Mouse (Mus musculus) heart, embryonic 13.5 days (tissue): ENCODE measurements around the gene Zkscan5. TPM values are rescaled to one million over a fixed set of nuclear protein-coding genes. Genes with fewer than 3 reads are reported as not detected.
"Not testable (repeated sequence)": the region's sequence is repeated elsewhere in the genome, so short reads cannot be mapped to it uniquely, and the experiment has no call there.

ENCODE experiments used
- ATAC-seq: fragments of 200-750 bp; cut with Nextera tagmentation; 2 replicates; pipeline ENCODE4 v1.8.0; 2017; ENCODE audit warnings: moderate TSS enrichment; ENCODE audit not compliant: insufficient number of reproducible peaks, low FRiP score, low TSS enrichment; ENCODE audit errors: extremely low read depth
- H3K27ac ChIP-seq: fragments of 300-500 bp; sonication (generic); replicated peaks from 2 replicates; pipeline ENCODE4 v1.5.1; 2015; ENCODE audit warnings: moderate library complexity, mild to moderate bottlenecking, inconsistent platforms
- H3K27me3 ChIP-seq: fragments of 300-500 bp; sonication (generic); replicated peaks from 2 replicates; pipeline ENCODE4 v1.6.1; 2015; ENCODE audit warnings: mild to moderate bottlenecking, inconsistent platforms
- H3K36me3 ChIP-seq: fragments of 300-500 bp; sonication (generic); 2 replicates; pipeline ENCODE4 v1.6.1; 2015; ENCODE audit warnings: mild to moderate bottlenecking, inconsistent platforms
- H3K4me1 ChIP-seq: fragments of 300-500 bp; sonication (generic); 2 replicates; pipeline ENCODE4 v1.6.1; 2015; ENCODE audit warnings: inconsistent platforms
- H3K4me2 ChIP-seq: fragments of 300-500 bp; sonication (generic); 2 replicates; pipeline ENCODE4 v1.6.1; 2015; ENCODE audit warnings: inconsistent platforms, mild to moderate bottlenecking, moderate library complexity
- H3K4me3 ChIP-seq: fragments of 300-500 bp; sonication (generic); 2 replicates; pipeline ENCODE4 v1.5.1; 2015; ENCODE audit warnings: moderate library complexity, mild to moderate bottlenecking, inconsistent platforms
- H3K9ac ChIP-seq: fragments of 300-500 bp; sonication (generic); 2 replicates; pipeline ENCODE4 v1.6.1; 2015; ENCODE audit warnings: inconsistent platforms, mild to moderate bottlenecking, moderate library complexity
- H3K9me3 ChIP-seq: fragments of 300-500 bp; sonication (generic); 2 replicates; pipeline ENCODE4 v1.6.1; 2016; ENCODE audit warnings: inconsistent platforms
- WGBS: fragments of 180-500 bp; shearing (Covaris S2); methylation state at CpG from one replicate; pipeline ENCODE4 v1.1.7; 2015; ENCODE audit warnings: mixed read lengths; 5-methylcytosine and 5-hydroxymethylcytosine counted together
- polyA plus RNA-seq: library from polyadenylated mRNA; unstranded; fragments of >200 nt; fragmentation: Nextera tagmentation; extraction: Ambion mirVana; gene quantifications from 2 replicates; pipeline ENCODE4 v1.2.1, GENCODE M21; 2015

Zkscan5 gene
- polyA plus RNA-seq, 1 experiment from 2014 or later, result 10.9 TPM

DNA sequence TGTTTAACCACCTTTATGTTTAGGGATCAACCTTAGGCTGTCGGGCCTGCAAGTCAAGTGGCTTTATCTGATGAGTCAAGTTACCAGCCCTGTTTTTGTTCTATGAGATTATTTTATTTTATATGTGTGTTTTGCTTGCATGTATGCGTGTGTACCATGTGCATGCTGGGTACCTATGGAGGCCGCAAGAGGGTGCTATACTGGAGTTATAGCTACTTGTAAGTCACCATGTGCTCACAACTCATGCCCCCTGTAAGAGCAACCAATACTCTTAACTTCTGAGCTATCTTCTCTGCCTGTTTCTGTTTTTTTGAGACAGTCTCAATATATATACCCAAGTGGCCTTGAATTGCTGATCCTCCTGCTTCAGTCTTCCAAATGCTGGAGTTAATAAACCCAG is 9.1 kb downstream of the Zkscan5 start:
- Histone ChIP-seq H3K9me3 (no peaks in the 10 kb centered on the region), H3K27ac (no peak overlapping the region), H3K27me3 (no peaks in the 10 kb centered on the region), H3K4me2 (no peak overlapping the region), H3K9ac (no peak overlapping the region), H3K4me1 (no peaks in the 10 kb centered on the region), H3K36me3 (peaks cover 92% of the 10 kb centered on the region), H3K4me3 (no peak overlapping the region)
- 81% methylated on average over 3 of the region's 3 CpGs for WGBS
- no peak for ATAC-seq

DNA sequence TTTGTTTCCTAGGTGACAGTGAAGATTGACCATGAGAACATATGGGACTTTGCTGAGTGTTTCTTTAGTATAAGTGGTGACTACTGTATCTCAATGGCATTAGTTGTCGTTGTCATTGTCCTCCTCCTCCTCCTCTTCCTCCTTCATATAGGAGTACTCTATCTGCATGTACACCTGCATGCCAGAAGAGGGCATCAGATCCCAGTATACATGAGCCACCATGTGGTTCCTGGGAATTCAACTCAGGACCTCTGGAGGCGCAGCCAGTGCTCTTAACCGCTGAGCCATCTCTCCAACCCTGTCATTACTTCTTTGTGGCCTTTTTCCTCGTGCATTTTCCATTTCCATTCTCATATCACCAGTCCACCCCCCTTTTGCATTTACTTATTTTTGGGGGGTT is 10.3 kb downstream of the Zkscan5 start:
- Histone ChIP-seq H3K27me3 (no peaks in the 10 kb centered on the region), H3K36me3 (peaks cover 93% of the 10 kb centered on the region), H3K9me3 (no peaks in the 10 kb centered on the region)

DNA sequence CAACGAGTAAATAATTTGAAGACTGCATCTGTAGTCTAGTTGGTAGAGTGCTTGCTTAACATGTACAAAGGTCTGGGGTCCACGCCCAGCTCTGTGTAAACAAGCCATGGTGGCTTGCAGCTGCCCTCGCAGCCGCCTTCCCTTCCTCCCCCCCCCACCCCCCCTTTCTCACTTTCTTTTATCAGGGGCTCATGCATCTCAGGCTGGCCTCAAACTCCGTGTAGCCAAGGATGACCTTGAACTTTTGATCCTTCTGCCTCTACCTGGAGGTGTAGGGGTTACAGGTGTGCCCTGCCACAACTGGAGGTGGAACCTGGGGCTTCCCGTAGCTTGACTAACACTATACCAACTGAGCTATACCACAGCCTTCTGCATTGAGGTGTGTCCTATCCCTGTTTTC is 13.4 kb downstream of the Zkscan5 start:
- no peaks in the 10 kb centered on the region for H3K4me1 ChIP-seq
- WGBS, result 79% methylated on average over 6 of the region's 6 CpGs

More for the DNA sequence above, 10.3 kb downstream of the Zkscan5 start:
- no peak overlapping the region for H3K9ac ChIP-seq
- 55% methylated on average over 4 of the region's 4 CpGs for WGBS
- H3K27ac ChIP-seq, result no peak overlapping the region
- H3K4me2 ChIP-seq, result no peak overlapping the region
- ATAC-seq, result no peak
- no peaks in the 10 kb centered on the region for H3K4me1 ChIP-seq
- no peak overlapping the region for H3K4me3 ChIP-seq

DNA sequence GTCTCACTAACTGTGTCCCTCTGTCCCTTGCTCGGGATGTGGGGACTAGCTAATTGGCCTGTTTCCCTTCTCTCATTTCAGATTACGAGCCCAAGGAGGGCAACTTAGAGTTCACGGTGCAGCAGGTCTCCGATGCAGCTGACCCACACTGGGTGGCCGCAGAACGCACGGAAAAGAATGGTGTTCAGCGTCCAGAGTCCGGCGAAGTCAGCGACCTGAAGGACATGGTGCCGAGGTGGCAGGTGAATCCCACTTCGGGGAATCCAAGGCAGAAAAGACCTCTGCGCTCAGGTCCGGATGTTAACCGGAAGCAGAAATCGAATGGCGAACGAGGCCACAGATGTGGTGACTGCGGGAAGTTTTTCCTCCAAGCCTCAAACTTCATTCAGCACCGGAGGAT is 13.8 kb downstream of the Zkscan5 start:
- Histone ChIP-seq H3K4me2 (no peak overlapping the region), H3K4me3 (no peak overlapping the region), H3K9ac (no peak overlapping the region), H3K27ac (no peak overlapping the region), H3K36me3 (peaks cover 87% of the 10 kb centered on the region), H3K27me3 (no peaks in the 10 kb centered on the region), H3K9me3 (no peaks in the 10 kb centered on the region), H3K4me1 (no peaks in the 10 kb centered on the region)
- 96% methylated on average over 21 of the region's 21 CpGs for WGBS
- no peak for ATAC-seq

More for the DNA sequence above, 13.4 kb downstream of the Zkscan5 start:
- H3K36me3 ChIP-seq, result peaks cover 88% of the 10 kb centered on the region
- ATAC-seq, result no peak
- no peaks in the 10 kb centered on the region for H3K9me3 ChIP-seq
- H3K4me3 ChIP-seq, result no peak overlapping the region
- H3K27me3 ChIP-seq, result no peaks in the 10 kb centered on the region
- no peak overlapping the region for H3K27ac ChIP-seq
- H3K4me2 ChIP-seq, result no peak overlapping the region
- no peak overlapping the region for H3K9ac ChIP-seq

DNA sequence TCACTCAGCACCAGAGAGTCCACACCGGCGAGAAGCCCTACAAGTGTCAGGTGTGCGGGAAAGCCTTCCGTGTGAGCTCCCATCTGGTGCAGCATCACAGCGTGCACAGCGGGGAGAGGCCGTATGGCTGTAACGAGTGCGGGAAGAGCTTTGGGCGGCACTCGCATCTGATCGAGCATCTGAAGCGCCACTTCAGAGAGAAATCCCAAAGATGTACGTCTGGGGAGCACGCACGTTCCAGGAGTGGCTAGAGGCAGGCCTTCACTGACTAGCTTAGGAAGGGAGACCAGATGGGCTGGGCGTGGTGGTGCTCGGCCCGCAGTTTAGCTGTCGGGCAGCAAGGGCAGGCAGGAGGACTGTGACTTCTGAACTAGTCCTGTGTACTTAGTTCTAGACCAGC is 14.3 kb downstream of the Zkscan5 start:
- H3K27me3 ChIP-seq, result no peaks in the 10 kb centered on the region
- no peak overlapping the region for H3K9ac ChIP-seq
- 93% methylated on average over 20 of the region's 20 CpGs for WGBS
- H3K9me3 ChIP-seq, result no peaks in the 10 kb centered on the region
- no peak overlapping the region for H3K4me2 ChIP-seq
- no peak overlapping the region for H3K27ac ChIP-seq
- ATAC-seq, result no peak
- peaks cover 83% of the 10 kb centered on the region for H3K36me3 ChIP-seq
- no peak overlapping the region for H3K4me3 ChIP-seq
- no peaks in the 10 kb centered on the region for H3K4me1 ChIP-seq

DNA sequence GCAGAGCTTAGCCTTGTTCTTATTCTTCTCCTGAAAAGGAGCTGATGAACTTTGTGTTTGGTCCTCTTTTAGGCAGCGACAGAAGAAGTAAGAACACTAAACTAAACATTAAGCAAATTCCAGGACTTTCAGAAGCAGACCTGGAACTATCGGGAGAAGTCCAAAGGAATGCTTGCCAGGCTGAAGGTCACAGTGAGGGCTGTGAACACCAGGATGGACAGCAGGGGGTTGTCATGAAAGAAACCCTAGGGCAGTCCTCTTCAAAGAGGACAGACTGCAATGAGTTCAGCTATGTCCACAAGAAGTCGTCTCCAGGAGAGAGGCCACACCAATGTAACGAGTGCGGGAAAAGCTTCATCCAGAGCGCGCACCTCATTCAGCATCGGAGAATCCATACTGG is 15.6 kb downstream of the Zkscan5 start:
- no peak overlapping the region for H3K4me3 ChIP-seq
- no peaks in the 10 kb centered on the region for H3K27me3 ChIP-seq
- no peak for ATAC-seq
- peaks cover 70% of the 10 kb centered on the region for H3K36me3 ChIP-seq
- H3K27ac ChIP-seq, result no peak overlapping the region
- no peaks in the 10 kb centered on the region for H3K9me3 ChIP-seq
- no peaks in the 10 kb centered on the region for H3K4me1 ChIP-seq
- H3K4me2 ChIP-seq, result no peak overlapping the region
- WGBS, result 88% methylated on average over 8 of the region's 8 CpGs
- H3K9ac ChIP-seq, result no peak overlapping the region

DNA sequence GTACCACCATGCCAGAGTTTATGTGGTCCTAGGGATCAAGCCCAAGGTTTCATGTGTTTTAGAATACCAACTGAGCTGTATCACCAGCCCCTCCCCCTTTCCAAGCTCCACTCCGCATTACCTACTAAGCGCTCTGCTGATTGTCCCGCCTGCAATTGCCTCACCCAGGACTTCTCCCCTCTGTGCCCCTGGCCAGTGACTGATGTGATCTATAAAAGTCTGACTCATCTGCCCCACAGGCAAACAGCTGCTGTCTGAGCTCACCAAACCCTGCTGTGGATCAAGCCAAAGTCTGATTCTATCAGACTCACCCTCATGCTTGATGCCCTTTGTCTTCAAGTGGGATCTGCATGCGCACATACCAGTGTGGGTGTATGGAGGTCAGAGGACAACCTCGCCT is 18.5 kb downstream of the Zkscan5 start:
- Histone ChIP-seq H3K27me3 (no peaks in the 10 kb centered on the region), H3K9me3 (no peaks in the 10 kb centered on the region), H3K4me1 (no peaks in the 10 kb centered on the region), H3K4me2 (no peak overlapping the region), H3K27ac (no peak overlapping the region), H3K4me3 (no peak overlapping the region), H3K36me3 (peaks cover 48% of the 10 kb centered on the region), H3K9ac (no peak overlapping the region)
- ATAC-seq, result no peak
- WGBS, result 84% methylated on average over 5 of the region's 5 CpGs

DNA sequence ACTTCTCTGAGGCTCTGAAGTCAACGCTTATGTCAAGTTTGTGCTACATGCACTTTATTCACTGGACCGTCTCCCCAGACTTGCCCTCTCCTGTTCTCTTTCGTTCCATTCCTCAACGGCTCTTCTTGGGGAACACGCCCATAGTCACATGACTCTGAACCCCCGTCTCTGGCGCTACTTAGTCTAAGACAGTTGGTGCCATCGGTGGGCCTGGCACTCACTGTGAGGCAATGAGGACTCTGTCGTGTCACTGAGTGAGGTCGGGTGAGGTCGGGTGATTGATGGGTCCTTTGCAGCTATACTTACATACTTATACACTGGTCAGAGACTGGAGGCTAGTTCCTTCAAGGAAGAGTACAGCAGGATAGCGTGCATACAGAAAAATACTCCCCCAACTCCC is 19.0 kb downstream of the Zkscan5 start:
- Histone ChIP-seq H3K27me3 (no peaks in the 10 kb centered on the region), H3K9me3 (no peaks in the 10 kb centered on the region), H3K9ac (no peak overlapping the region), H3K27ac (no peak overlapping the region), H3K4me3 (no peak overlapping the region), H3K36me3 (peaks cover 42% of the 10 kb centered on the region), H3K4me2 (no peak overlapping the region), H3K4me1 (no peaks in the 10 kb centered on the region)
- 71% methylated on average over 12 of the region's 12 CpGs for WGBS
- no peak for ATAC-seq

DNA sequence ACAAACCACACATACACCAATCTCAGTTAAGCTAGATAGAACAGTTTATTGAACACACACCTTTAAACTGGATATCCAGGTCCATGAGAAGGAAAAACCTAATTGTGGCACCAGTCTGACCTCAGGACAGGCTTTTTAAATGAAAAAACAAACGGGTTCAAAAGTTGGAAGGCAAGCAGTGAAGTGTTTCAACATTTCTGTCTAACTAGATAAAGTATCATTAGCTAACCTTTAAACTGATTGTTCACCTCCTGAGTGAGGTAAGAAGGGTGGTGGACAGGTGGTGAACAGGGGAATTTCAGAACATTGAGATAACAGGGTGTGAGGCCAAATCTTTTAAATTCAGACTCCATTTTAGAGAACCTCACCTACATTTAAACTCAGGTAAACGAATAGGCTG is 22.1 kb downstream of the Zkscan5 start:
- H3K9ac ChIP-seq, result no peak overlapping the region
- H3K4me3 ChIP-seq, result no peak overlapping the region
- WGBS, result 59% methylated on average over 2 of the region's 2 CpGs
- no peak for ATAC-seq
- peaks cover 12% of the 10 kb centered on the region for H3K36me3 ChIP-seq
- H3K27me3 ChIP-seq, result no peaks in the 10 kb centered on the region
- no peak overlapping the region for H3K4me2 ChIP-seq
- peaks cover 7% of the 10 kb centered on the region; the same call in 1 of the 2 replicates for H3K4me1 ChIP-seq
- no peaks in the 10 kb centered on the region for H3K9me3 ChIP-seq
- H3K27ac ChIP-seq, result no peak overlapping the region

DNA sequence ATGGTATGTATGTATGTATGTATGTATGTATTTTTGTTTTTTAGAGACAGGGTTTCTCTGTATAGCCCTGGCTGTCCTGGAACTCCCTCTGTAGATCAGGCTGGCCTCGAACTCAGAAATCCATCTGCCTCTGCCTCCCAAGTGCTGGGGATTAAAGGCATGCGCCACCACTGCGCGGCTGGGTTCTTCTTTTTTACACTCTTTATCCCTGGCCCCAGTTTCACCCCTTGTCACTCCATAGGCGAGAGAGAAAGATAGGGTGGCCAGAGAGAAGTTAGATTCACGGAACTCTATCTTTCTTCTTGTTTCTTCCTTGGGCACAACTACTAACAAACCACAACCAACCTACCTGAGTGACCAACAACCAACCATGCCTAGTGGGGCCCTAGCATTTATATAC is 24.9 kb downstream of the Zkscan5 start:
- H3K9me3 ChIP-seq, H3K4me3 ChIP-seq, ATAC-seq, H3K27ac ChIP-seq, H3K4me2 ChIP-seq, H3K27me3 ChIP-seq, H3K9ac ChIP-seq: not testable (repeated sequence)
- Histone ChIP-seq H3K36me3 (peaks cover 10% of the 10 kb centered on the region), H3K4me1 (peaks cover 21% of the 10 kb centered on the region)
- 81% methylated on average over 6 of the region's 6 CpGs for WGBS

DNA sequence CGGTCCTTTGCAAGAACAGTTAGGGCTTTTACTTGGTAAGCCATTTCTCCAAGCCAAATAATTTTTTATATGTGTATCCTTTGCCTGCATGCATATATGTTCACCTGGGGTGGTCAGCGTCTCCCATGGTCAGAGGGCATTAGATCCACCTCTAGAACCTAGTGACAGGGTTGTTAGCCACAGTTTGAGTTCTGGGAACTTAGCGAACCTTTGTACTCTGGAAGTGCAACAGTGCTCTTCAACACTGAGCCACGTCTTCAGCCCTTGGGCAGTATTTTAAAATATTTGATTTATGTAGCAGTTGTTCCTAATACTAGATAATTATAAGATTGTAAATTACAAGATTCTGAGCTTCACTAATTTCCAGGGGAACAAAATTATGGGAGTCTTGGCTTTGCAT is 26.3 kb downstream of the Zkscan5 start:
- H3K9ac ChIP-seq, result peak overlapping the region; percentile 100; the same call in 1 of the 2 replicates
- peaks cover 24% of the 10 kb centered on the region for H3K36me3 ChIP-seq
- 90% methylated on average over 4 of the region's 4 CpGs for WGBS
- peak overlapping the region; percentile 96 for H3K27ac ChIP-seq
- peak overlapping the region; percentile 85 for H3K4me2 ChIP-seq
- H3K4me1 ChIP-seq, result peaks cover 21% of the 10 kb centered on the region
- ATAC-seq, result no peak
- no peaks in the 10 kb centered on the region for H3K9me3 ChIP-seq
- H3K4me3 ChIP-seq, result peak overlapping the region; percentile 99
- no peaks in the 10 kb centered on the region for H3K27me3 ChIP-seq

DNA sequence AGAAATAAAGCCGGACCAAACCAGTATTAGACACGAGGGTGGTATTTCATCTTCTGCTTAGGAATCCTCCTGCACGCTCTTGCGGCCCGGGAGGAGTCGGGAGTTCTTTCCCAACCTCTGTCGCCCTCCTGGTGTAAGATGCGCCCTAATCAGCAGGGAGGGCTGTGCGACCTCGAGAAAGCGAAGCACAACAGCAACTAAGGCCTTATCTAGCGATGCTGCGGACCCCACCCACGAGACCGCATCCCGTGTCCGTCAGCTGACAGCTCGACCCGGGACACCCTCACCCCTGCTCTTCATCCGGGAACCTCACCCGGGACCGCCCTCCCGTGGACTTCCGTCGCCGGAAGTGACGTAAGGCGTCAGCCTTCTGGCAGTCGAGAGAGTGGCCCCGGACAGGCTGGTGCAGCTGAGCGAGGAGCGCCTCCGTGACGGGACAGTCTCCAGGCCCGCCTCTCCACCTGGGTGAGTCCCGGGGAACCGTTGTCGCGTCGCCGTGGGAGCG is 27.1 kb downstream of the Zkscan5 start, which contains the start of gene Zfp655:
Gene Zfp655 (plus strand): TSS at position 349 of the 505 bp plus-strand sequence.
- Histone ChIP-seq H3K36me3 (peaks cover 31% of the 10 kb centered on the region), H3K4me3 (peak within 1 kb of the TSS; percentile 99), H3K27ac (peak within 1 kb of the TSS; percentile 96), H3K9me3 (no peaks in the 10 kb centered on the region), H3K27me3 (no peaks in the 10 kb centered on the region), H3K4me1 (peaks cover 21% of the 10 kb centered on the region), H3K9ac (peak within 1 kb of the TSS; percentile 100), H3K4me2 (peak within 1 kb of the TSS; percentile 85)
- ATAC-seq, result peak; percentile 95
- under 1% methylated on average over 42 of the region's 42 CpGs for WGBS
